Mouse (Mus musculus) cortical plate, adult 2 months (tissue): Measurements from ENCODE around the gene Imp4.

Source experiments
- CTCF ChIP-seq: fragments of 200-500 bp; IDR thresholded peaks from 2 replicates; pipeline ENCODE4 v1.5.1; 2011; ENCODE audit warnings: mild to moderate bottlenecking, control low read depth, low read length; ENCODE audit not compliant: insufficient read depth; ENCODE audit errors: extremely low read depth
- POLR2A ChIP-seq: fragments of 200-500 bp; IDR thresholded peaks from 2 replicates; pipeline ENCODE4 v1.6.1; 2011; ENCODE audit warnings: mild to moderate bottlenecking, low read length, control low read depth; ENCODE audit not compliant: insufficient read depth; ENCODE audit errors: extremely low read depth

GRCm38 (mm10) chr1:34433891-34434521, 5.6 kb upstream of the Imp4 start:
- TF ChIP-seq POLR2A (no peak), CTCF (no peak)
